Mouse (Mus musculus): ENCODE results near the gene Ccdc152.

Ccdc152 gene

GRCm38 (mm10) chr15:3303426-3303825, at the start of gene Ccdc152:
Ccdc152 (minus strand) TSS chr15:3303526.
- DNase-seq (ENCODE audit: low read depth), result no peak

GRCm38 (mm10) chr15:3349306-3350064, 46.2 kb upstream of the Ccdc152 start:
- DNase-seq (ENCODE audit: low read depth), result no peak

DNA sequence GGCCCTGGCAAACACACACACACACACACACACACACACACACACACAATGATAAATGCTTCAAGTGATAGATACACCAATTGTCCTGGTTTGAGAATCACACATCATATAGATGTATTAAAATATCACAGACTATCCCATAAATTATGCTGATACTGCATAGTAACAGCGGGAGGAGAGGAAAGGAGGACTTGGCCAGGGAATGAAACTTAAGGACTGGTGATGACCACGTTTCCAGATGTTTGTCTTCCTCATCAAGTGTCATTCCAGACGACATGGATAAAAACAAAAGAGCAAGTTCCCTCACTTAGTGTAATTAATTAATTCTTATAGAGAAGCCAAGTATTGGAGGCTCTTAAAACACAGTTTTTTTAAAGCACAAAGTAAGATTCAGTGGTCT, 43.4 kb upstream of the Ccdc152 start:
- no peak for DNase-seq (ENCODE audit: low read depth)

DNA sequence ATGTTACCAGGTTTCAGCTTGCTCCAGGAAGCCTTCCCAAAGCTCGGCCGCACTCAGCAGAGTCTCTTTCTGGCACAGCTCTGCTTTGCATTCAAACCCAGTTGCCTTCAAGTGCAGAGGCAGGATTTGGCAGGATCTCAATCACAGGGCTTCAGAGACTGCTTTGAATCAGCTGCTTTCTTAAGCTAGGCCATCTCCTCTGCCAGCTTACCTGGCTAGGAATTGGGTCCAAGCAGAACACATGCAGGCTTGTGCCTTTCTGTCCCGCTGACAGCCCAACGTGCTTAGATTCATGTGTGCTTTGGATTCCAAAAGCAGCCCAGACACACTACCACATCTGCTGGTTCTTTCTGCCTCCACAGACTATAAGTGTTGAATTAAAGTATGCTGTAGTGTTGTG, 41.2 kb upstream of the Ccdc152 start:
- no peak for DNase-seq (ENCODE audit: low read depth)

- no peak for DNase-seq (ENCODE audit: low read depth)
Observed at GRCm38 (mm10) chr15:3341806-3342582, 38.7 kb upstream of the Ccdc152 start.

- DNase-seq (ENCODE audit: low read depth), result no peak
Observed at GRCm38 (mm10) chr15:3339847-3340246, 36.5 kb upstream of the Ccdc152 start.

GRCm38 (mm10) chr15:3332517-3332916, 29.2 kb upstream of the Ccdc152 start:
- no peak for DNase-seq (ENCODE audit: low read depth)

DNA sequence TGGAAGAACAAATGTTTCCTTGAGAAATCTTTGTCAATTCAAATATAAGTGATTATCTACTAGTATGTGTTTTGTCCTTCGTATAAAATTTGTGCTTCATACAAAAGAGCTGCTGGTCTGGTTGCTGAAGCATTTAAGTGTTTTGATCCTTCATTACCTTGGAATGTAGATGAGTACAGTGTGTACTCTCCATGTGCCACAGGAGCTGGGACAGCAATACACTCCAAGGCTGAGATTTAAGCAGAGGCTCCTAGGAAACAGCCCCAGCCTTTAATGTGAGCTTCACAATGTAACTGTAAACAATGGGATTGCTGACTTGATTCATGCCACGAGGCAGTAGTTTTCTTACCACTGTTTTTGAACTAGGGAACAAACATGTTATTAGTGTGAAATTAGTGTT, 28.5 kb upstream of the Ccdc152 start:
- DNase-seq (ENCODE audit: low read depth), result no peak

- DNase-seq (ENCODE audit: low read depth), result no peak
Observed at GRCm38 (mm10) chr15:3330291-3330690, 27.0 kb upstream of the Ccdc152 start.

GRCm38 (mm10) chr15:3323041-3323440, 19.7 kb upstream of the Ccdc152 start:
- DNase-seq (ENCODE audit: low read depth), result no peak

DNA sequence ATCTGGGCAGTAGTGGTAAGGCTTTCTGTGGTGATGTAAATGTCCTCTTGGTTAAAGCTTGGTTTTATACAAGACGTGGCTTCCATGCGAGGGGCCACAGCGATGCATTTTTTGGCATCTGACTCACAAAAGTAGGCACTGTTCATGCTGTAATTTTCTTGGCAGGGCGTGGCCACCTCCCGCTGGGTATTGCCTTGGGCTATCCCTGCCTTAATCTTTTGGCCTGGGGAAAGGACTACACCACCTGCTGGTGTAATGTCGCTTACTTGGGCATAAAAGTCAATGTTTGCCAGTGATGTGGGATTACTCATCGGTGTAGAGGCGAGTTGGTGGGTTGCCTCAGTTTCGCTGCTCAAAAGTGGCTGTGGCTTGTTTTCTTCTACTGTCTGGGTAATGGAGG, 16.6 kb upstream of the Ccdc152 start:
- no peak for DNase-seq (ENCODE audit: low read depth)

- no peak for DNase-seq (ENCODE audit: low read depth)
Observed at GRCm38 (mm10) chr15:3316617-3317016, 13.3 kb upstream of the Ccdc152 start.

- DNase-seq (ENCODE audit: low read depth), result no peak
Observed at GRCm38 (mm10) chr15:3312937-3313336, 9.6 kb upstream of the Ccdc152 start.

- no peak for DNase-seq (ENCODE audit: low read depth)
Observed at GRCm38 (mm10) chr15:3309856-3310255, 6.5 kb upstream of the Ccdc152 start.

GRCm38 (mm10) chr15:3300361-3301100, 2.8 kb downstream of the Ccdc152 start:
- no peak for DNase-seq (ENCODE audit: low read depth)

DNA sequence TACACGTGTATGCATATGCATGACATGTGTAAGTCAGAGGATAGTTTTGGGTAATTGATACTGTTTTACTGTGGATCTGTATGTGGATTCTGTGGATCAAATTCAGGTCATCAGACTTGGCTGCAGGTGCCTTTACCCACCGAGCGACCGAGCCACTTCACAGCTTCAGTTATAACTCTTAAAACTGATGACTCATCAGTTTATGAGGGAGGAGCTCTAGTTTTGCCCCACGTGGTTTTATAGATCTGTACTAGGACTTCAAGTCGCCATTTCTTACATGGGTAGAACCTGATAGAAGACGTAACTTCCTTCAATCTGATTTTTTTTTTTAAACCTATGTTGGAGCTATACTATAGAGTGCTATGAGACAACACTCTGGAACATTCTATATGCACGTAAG, 5.7 kb downstream of the Ccdc152 start:
- no peak for DNase-seq (ENCODE audit: low read depth)

DNA sequence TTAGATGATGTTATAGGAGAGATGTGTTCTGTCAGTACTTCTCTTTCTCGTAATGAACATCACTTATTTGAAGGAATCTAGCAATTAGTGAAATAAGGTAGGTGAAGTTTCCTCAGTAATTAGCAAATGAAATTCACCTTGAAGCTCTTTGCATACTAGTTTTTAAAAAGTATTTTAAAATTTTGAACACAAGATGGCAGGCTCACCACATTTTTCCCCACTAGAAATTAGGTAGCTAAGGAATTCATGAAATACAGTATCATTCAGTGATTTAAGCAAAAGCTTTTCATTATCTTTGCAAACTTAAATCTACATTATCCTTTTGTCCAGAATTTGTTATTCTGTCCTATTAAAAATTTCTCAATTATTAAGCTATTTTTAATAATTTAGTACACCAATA, 7.3 kb downstream of the Ccdc152 start:
- DNase-seq (ENCODE audit: low read depth), result no peak

- no peak for DNase-seq (ENCODE audit: low read depth)
Observed at GRCm38 (mm10) chr15:3293477-3293876, 9.8 kb downstream of the Ccdc152 start.

DNA sequence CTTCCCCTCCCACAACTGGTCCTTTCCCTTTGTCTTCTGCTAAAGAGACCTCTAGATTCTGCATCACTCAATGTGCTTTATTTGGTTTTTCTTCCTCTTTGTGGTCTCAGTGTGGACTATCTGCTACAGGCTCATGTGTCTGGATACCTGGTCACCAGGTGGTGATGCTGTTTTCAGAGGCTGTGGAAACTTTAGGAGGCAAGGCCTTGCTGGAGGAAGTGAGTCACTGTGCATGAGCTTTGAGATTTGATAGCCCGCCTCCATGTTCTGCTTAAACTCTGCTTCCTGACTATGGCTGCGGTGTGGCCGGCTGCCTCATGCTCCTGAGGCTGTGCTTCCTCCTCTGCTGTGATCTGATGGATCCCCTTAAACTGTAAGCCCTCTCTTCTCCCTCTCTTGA, 12.9 kb downstream of the Ccdc152 start:
- no peak for DNase-seq (ENCODE audit: low read depth)

- DNase-seq (ENCODE audit: low read depth), result no peak
Observed at GRCm38 (mm10) chr15:3286032-3286431, 17.3 kb downstream of the Ccdc152 start.

- DNase-seq (ENCODE audit: low read depth), result no peak
Observed at GRCm38 (mm10) chr15:3281737-3282136, 21.6 kb downstream of the Ccdc152 start.

DNA sequence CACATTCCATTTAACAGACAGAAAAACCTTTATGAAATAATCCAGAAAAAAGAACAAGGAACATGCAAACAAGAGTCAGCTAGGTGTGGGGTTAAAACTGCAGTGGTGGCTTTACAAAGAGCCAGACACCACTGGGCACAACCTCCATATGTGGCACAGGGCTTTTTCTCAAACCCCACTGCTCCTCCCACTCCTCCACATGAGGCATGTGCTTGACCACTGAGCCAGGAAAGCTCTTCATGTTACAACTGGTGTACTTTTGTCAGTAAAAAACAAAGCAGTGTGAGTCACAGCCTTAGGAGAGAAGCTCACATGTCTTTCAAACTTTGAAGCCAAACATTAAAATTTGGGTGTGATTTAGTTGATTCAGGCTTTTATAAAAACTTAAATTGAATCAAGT, 22.1 kb downstream of the Ccdc152 start:
- no peak for DNase-seq (ENCODE audit: low read depth)

DNA sequence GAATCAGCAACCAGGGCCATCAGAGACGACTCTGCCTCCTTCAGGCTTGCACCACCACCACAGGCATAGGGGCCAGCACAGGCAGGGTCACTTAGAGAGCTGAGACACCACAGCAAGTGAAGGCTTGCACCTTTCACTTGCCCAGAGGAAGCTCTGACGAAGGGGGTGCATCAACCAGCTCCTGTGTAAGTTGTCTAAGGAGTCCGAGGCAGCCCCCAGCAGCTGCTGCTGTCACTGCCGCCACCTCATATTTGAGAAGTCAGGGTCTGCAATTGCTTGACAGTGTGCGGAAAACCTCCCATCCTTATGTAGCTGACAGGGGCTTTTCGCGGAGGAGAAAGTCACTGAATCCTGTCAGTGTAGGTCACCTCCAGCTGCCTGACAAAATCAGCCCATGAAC, 24.1 kb downstream of the Ccdc152 start:
- no peak for DNase-seq (ENCODE audit: low read depth)
